Mouse (Mus musculus) CD4-positive naive resting alpha-beta T cell, adult 76 days (primary cell): ENCODE results near the gene 4930563M21Rik. TPM values are rescaled to one million over a fixed set of nuclear protein-coding genes. Genes with fewer than 3 reads are reported as not detected.

Source experiments
- total RNA-seq: library from RNA; stranded (reverse); gene quantifications from one replicate; pipeline ENCODE4 v1.2.4, GENCODE M21; 2023

4930563M21Rik gene
- not detected for total RNA-seq

DNA sequence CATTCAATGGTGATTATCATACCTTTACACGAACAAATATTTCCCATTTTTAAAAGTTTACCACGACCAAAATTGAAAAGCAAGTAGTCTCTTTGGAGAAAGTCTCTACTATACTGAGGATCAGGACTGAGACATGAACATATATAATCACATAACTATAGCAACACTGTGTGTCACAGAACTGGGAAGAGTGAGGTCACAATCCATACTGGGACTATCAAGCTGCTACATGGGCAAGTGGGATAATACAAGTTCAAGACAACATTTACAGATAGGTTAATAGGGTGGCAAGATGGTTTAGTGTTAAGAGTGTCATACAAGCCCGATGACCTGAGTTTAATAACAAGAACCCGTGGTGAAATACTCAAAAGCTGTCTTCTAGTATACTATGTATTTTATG lies at the start of gene 4930563M21Rik:
Gene 4930563M21Rik, minus strand, starts transcription at position 101 of the 400 bp plus-strand sequence.

DNA sequence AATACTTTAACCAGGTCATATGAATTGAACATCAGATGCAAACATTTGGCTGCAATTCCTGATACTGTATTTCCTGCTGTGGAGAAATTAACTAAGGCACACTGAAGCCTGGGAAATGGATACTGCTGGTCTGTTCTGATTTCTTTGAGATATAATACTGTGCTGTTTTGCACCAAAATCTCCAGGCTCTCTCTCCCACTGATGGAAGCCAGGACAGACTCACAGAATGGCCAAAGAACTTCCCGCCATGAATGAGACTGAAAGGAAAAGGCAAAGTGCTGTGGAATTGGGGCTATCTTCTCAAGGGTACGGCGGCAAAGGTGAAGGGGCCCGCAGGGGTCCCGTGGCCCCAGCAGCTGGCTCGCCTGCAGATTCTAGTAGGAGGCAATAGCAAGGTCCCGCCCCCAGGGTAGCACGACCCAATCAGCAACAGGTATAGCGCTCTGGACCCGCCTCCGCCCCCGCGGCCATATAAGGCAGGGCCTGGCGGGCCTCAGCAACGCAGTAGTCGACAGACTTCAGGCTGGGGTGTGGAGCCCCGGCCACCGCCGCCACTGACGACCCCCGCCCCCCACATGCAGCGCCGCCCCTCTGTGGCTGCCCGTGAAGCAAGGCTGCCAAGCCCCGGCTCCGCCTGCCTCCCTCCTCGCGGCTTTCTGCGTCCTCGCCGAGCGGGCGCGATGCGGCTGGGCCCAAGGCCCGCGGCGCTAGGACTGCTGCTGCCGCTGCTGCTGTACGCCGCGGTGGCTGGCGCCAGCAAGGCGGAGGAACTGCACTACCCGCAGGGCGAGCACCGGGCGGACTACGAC lies 31.2 kb upstream of the 4930563M21Rik start, which contains the start of gene Rcn2:
Gene Rcn2, plus strand, starts transcription at position 474 of the 809 bp plus-strand sequence.

GRCm38 (mm10) chr9:55937664-55938617 lies 72.4 kb downstream of the 4930563M21Rik start, which contains the start of gene Scaper:
Scaper (minus strand) TSS chr9:55938119.

Other genes starting within 250 kb of the 4930563M21Rik start
- gene Scaper, start 72.4 kb downstream of the 4930563M21Rik start, total RNA-seq, result 32.2 TPM
- 35.1 TPM for gene Rcn2, start 31.3 kb upstream of the 4930563M21Rik start, total RNA-seq
- 151 TPM for gene Pstpip1, start 79.4 kb upstream of the 4930563M21Rik start, total RNA-seq
- 19.3 TPM for gene Tspan3, start 154.9 kb upstream of the 4930563M21Rik start, total RNA-seq